Mouse (Mus musculus) heart, embryonic 15.5 days (tissue): ENCODE measurements around the gene Rapgef6. TPM values are rescaled to one million over a fixed set of nuclear protein-coding genes. Genes with fewer than 3 reads are reported as not detected.

Experiments
- ATAC-seq: fragments of 200-750 bp; cut with Nextera tagmentation; replicated peaks from 2 replicates; pipeline ENCODE4 v1.8.0; 2017; ENCODE audit warnings: low read depth, moderate TSS enrichment; ENCODE audit not compliant: insufficient number of reproducible peaks, insufficient read depth, low FRiP score
- H3K27ac ChIP-seq: fragments of 300-500 bp; sonication (generic); 2 replicates; pipeline ENCODE4 v1.5.1; 2015; ENCODE audit warnings: mild to moderate bottlenecking, inconsistent platforms
- H3K27me3 ChIP-seq: fragments of 300-500 bp; sonication (generic); 2 replicates; pipeline ENCODE4 v1.6.1; 2015; ENCODE audit warnings: inconsistent platforms
- H3K36me3 ChIP-seq: fragments of 300-500 bp; sonication (generic); 2 replicates; pipeline ENCODE4 v1.6.1; 2015; ENCODE audit warnings: mild to moderate bottlenecking, inconsistent platforms
- H3K4me1 ChIP-seq: fragments of 300-500 bp; sonication (generic); replicated peaks from 2 replicates; pipeline ENCODE4 v1.6.1; 2015; ENCODE audit warnings: inconsistent platforms
- H3K4me2 ChIP-seq: fragments of 300-500 bp; sonication (generic); 2 replicates; pipeline ENCODE4 v1.6.1; 2015; ENCODE audit warnings: inconsistent platforms, mild to moderate bottlenecking, moderate library complexity
- H3K4me3 ChIP-seq: fragments of 300-500 bp; sonication (generic); 2 replicates; pipeline ENCODE4 v1.5.1; 2015; ENCODE audit warnings: mild to moderate bottlenecking, inconsistent platforms
- H3K9ac ChIP-seq: fragments of 300-500 bp; sonication (generic); 2 replicates; pipeline ENCODE4 v1.6.1; 2015; ENCODE audit warnings: mild to moderate bottlenecking, inconsistent platforms
- H3K9me3 ChIP-seq: fragments of 300-500 bp; sonication (generic); replicated peaks from 2 replicates; pipeline ENCODE4 v1.6.1; 2016; ENCODE audit warnings: inconsistent platforms
- WGBS: fragments of 180-500 bp; shearing (Covaris S2); methylation state at CpG from one replicate; pipeline ENCODE4 v1.1.7; 2015; ENCODE audit warnings: mixed read lengths; 5-methylcytosine and 5-hydroxymethylcytosine counted together
- polyA plus RNA-seq: library from polyadenylated mRNA; unstranded; fragments of >200 nt; fragmentation: Nextera tagmentation; extraction: Ambion mirVana; gene quantifications from 2 replicates; pipeline ENCODE4 v1.2.1, GENCODE M21; 2015

The Rapgef6 gene
- polyA plus RNA-seq, 1 experiment from 2014 or later: 30.0 TPM

DNA sequence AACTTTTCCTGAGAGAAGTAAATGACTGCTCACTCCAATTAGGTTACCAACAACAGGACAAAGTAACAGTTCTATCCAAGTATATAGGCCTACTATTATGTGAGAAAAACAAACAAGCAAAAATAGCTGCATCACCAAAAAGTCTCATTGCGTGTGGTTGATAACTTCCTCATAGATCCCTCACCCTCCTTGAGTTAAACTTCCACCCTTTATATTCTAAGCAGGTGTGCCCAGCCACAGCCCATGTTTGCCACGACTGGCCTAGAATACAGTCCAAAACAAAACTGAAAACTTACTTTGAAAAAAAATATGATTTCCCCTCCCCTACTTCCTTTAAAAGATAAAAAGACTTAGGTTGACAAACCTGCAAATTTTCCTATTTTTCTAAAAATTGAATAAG is 5.4 kb downstream of the Rapgef6 start:
- H3K4me3 ChIP-seq: no peak overlapping the region
- ATAC-seq: no peak
- peaks cover 48% of the 10 kb centered on the region for H3K4me1 ChIP-seq
- no peaks in the 10 kb centered on the region for H3K27me3 ChIP-seq
- H3K9me3 ChIP-seq: no peaks in the 10 kb centered on the region
- H3K27ac ChIP-seq: no peak overlapping the region
- no peaks in the 10 kb centered on the region for H3K36me3 ChIP-seq
- WGBS: 72% methylated on average over 2 of the region's 2 CpGs
- H3K4me2 ChIP-seq: no peak overlapping the region
- no peak overlapping the region for H3K9ac ChIP-seq

DNA sequence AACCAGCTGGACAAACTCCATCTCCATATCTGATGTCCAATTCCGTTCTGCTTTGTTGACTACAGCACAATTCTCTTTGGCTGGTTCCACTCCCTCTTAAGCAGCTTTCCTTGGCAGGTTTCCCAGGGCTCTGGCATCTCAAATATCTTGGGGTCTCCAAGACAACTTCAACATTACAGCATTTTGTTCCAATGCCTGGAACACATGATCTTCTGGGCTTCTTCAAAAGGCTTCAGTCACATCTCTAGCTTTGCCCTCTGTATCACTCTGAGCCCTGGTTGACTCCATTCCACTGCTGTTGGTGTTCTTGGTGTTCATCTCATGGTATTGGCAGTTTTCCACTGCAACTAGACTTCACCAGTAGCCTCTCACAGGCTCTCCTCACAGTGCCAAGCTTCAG is 7.7 kb downstream of the Rapgef6 start:
- H3K9me3 ChIP-seq: no peaks in the 10 kb centered on the region
- H3K9ac ChIP-seq: no peak overlapping the region
- peak; percentile 72 for ATAC-seq
- no peaks in the 10 kb centered on the region for H3K36me3 ChIP-seq
- peaks cover 35% of the 10 kb centered on the region for H3K4me1 ChIP-seq
- H3K4me2 ChIP-seq: 0 out of 2 replicates have a peak overlapping the region, but pooled peaks have one; percentile 14
- WGBS: 15% methylated on average over 1 of the region's 1 CpGs
- H3K4me3 ChIP-seq: no peak overlapping the region
- no peaks in the 10 kb centered on the region for H3K27me3 ChIP-seq
- peak overlapping the region; percentile 78 for H3K27ac ChIP-seq

DNA sequence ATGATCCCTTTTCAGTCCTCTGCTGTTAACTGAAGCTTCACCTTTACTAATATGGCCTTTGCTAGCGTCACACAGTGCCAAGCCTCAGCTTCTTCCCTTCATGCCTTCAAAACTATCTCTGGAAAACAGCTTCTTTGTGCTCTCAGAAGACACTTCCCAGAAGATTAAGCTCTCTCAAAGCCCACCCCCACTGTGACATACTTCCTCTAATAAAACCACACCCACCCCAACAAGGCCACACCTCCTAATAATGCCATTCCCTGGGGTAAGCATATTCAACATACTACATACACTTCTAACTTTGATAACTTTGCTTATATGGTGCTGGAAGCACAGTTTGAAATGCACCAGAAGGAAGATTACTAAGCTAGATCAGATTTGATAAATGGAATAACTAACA is 8.3 kb downstream of the Rapgef6 start:
- no peak overlapping the region for H3K4me2 ChIP-seq
- 88% methylated on average over 1 of the region's 1 CpGs for WGBS
- H3K27me3 ChIP-seq: no peaks in the 10 kb centered on the region
- no peaks in the 10 kb centered on the region for H3K36me3 ChIP-seq
- H3K4me3 ChIP-seq: no peak overlapping the region
- peaks cover 32% of the 10 kb centered on the region for H3K4me1 ChIP-seq
- peak overlapping the region; percentile 78 for H3K27ac ChIP-seq
- H3K9ac ChIP-seq: no peak overlapping the region
- ATAC-seq: no peak; the same call in 1 of the 2 replicates
- H3K9me3 ChIP-seq: no peaks in the 10 kb centered on the region

DNA sequence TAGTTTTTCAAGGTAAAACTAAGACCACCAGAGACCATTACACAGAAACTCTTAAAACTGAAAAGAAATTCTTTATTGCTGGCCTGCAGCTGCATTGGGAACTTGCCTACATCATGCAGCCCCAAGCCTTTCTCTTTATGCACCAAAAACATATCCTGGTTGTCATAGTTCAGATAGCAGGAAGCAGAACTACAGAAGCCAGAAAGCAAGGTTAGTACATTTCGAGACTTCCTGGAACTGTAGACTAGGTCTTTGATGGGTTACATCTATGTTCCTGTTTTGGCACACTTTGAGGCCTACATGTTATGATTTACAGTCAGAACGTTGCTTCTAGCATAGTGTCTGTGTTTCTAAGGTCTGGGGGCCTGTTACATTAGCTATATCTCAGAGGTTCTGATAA is 11.2 kb downstream of the Rapgef6 start:
- no peak overlapping the region for H3K4me3 ChIP-seq
- H3K27me3 ChIP-seq: no peaks in the 10 kb centered on the region
- H3K36me3 ChIP-seq: no peaks in the 10 kb centered on the region
- H3K27ac ChIP-seq: no peak overlapping the region
- H3K4me1 ChIP-seq: peaks cover 22% of the 10 kb centered on the region
- H3K4me2 ChIP-seq: no peak overlapping the region
- no peak overlapping the region for H3K9ac ChIP-seq
- ATAC-seq: no peak
- H3K9me3 ChIP-seq: no peaks in the 10 kb centered on the region
- 67% methylated on average over 2 of the region's 2 CpGs for WGBS

DNA sequence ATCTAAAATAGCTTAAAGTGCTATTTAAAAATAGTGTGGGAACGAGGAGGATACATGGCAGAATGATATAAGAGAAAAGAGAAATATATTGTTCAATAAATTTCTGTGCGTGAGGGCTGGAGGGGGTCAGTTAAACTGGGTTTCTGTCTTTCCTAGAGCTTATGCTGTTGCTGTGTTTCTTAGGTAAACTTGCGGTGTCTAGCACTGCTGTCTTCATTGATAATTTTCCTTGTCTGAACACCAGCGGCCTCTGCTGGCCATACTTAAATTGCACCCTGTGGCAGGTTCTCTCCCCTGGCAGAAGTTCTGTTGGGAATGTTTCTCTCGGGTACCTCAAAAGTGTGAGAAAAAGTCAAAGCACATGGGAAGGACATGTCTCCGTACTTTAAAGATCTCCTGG is 12.2 kb downstream of the Rapgef6 start:
- WGBS: 51% methylated on average over 6 of the region's 6 CpGs
- H3K27ac ChIP-seq: no peak overlapping the region
- H3K9me3 ChIP-seq: no peaks in the 10 kb centered on the region
- no peak overlapping the region for H3K9ac ChIP-seq
- no peak overlapping the region for H3K4me3 ChIP-seq
- no peaks in the 10 kb centered on the region for H3K27me3 ChIP-seq
- peaks cover 19% of the 10 kb centered on the region for H3K4me1 ChIP-seq
- no peaks in the 10 kb centered on the region for H3K36me3 ChIP-seq
- no peak for ATAC-seq
- no peak overlapping the region for H3K4me2 ChIP-seq

DNA sequence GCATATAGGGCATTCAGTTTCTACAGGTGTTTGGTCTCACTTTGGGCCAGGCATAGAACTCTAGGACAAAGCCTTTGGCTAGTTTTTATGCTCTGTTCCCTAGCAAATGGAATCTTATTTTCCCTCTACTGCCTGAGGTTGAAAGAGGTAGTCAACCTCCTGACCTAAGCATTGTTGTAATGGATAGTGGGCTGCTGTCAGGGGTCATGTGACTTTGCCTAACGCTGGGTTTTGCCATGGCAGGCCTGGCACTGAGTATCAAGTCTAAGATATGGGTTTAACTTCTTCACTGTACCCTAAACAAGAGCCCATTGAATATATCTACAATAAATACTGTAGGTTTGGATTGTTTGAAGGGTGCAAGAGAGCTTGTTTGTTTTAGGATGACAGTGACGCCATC is 16.4 kb downstream of the Rapgef6 start:
- Histone ChIP-seq H3K9ac (no peak overlapping the region), H3K4me2 (no peak overlapping the region), H3K27ac (no peak overlapping the region), H3K27me3 (no peaks in the 10 kb centered on the region), H3K9me3 (no peaks in the 10 kb centered on the region), H3K36me3 (no peaks in the 10 kb centered on the region), H3K4me1 (peaks cover 5% of the 10 kb centered on the region; the same call in 1 of the 2 replicates), H3K4me3 (no peak overlapping the region)
- no peak for ATAC-seq
- WGBS: 63% methylated on average over 2 of the region's 2 CpGs

DNA sequence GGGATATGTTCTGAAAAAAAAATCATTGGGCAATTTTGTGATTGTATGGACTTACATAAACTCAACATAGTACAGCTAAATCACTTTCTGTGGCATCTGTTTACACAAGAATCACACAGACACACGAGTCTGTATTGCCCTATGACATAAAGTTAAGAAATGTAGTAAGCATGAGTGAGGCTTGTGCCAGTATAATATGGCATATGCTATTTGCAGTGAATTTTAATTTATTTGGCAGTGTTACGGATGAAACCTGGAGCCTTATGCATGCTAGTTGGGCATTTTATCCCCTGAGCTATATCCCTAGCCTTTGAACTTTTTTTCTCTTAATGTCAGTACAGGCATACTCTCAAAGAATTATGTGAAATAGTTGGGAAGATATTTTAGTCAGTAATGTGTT is 16.8 kb downstream of the Rapgef6 start:
- no peak overlapping the region for H3K9ac ChIP-seq
- no peak overlapping the region for H3K4me3 ChIP-seq
- WGBS: 76% methylated on average over 2 of the region's 2 CpGs
- no peaks in the 10 kb centered on the region for H3K36me3 ChIP-seq
- no peak for ATAC-seq
- H3K27me3 ChIP-seq: no peaks in the 10 kb centered on the region
- H3K4me1 ChIP-seq: peaks cover 5% of the 10 kb centered on the region; the same call in 1 of the 2 replicates
- no peak overlapping the region for H3K27ac ChIP-seq
- H3K9me3 ChIP-seq: no peaks in the 10 kb centered on the region
- no peak overlapping the region for H3K4me2 ChIP-seq

DNA sequence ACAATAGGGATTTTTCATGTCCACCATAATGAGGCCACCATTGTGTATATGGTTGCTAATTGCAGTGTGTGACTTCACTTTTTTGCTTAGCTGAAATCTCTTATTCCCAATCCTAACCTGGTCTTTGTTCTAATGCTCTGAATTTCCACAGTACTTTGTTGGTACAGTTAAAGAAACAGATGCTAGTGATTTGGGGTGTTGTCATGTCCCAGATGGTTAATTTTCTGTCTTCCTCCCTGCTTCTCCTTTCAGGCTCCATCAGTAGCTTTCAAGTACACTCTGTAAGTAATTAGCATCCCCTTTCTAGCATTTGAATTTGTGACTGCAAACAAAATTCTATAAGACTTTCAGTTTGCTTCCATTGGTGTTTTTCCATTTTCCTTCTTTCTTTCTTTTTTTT is 17.7 kb downstream of the Rapgef6 start:
- Histone ChIP-seq H3K36me3 (no peaks in the 10 kb centered on the region), H3K27me3 (no peaks in the 10 kb centered on the region)
- ATAC-seq: no peak

DNA sequence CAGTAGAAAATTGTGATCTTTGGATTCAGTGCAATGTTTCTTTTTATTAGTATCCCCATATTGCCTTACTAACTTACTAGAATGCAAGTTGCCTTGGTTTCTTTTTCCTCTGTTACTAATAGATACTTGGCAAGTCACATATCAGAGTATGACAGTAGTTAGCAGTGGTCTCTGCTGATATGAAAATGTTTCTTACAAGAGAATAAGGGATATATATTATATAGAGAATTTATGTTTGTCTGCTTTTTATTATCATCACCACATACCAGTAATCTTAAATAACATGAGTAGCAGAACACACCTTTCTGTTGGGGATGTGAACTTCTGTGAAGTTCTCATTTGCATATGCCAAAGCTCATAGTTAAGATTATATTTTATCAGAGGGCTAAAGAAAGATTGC is 19.8 kb downstream of the Rapgef6 start:
- no peak for ATAC-seq
- no peak overlapping the region for H3K4me3 ChIP-seq
- no peaks in the 10 kb centered on the region for H3K36me3 ChIP-seq
- H3K9me3 ChIP-seq: no peaks in the 10 kb centered on the region
- peaks cover 5% of the 10 kb centered on the region; the same call in 1 of the 2 replicates for H3K4me1 ChIP-seq
- no peak overlapping the region for H3K4me2 ChIP-seq
- no peaks in the 10 kb centered on the region for H3K27me3 ChIP-seq
- H3K27ac ChIP-seq: no peak overlapping the region
- no peak overlapping the region for H3K9ac ChIP-seq

More for the DNA sequence above, 17.7 kb downstream of the Rapgef6 start:
- no peak overlapping the region for H3K27ac ChIP-seq
- no peak overlapping the region for H3K4me3 ChIP-seq
- no peak overlapping the region for H3K4me2 ChIP-seq
- peaks cover 5% of the 10 kb centered on the region; the same call in 1 of the 2 replicates for H3K4me1 ChIP-seq
- H3K9me3 ChIP-seq: no peaks in the 10 kb centered on the region
- no peak overlapping the region for H3K9ac ChIP-seq

DNA sequence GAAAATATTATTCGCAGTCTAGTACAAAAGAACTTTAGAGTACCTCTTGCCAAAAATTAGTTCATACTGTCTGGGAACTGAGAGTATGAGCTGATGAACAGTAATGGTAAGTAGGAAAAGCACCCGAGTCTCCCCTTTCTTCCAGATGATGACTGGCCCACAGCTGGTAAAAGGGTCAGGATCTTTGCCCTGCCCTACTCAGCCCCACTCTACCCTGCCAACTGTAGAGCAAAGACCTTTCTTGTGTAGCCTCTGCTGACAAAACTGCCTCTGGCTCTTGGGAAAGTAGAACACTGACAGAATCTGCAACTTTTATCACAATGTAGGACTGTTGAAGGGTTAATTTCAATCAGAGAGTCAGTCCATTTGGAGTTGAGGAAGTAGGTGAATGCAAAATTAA is 32.3 kb downstream of the Rapgef6 start:
- no peaks in the 10 kb centered on the region for H3K4me1 ChIP-seq
- no peaks in the 10 kb centered on the region for H3K9me3 ChIP-seq
- WGBS: 84% methylated on average over 2 of the region's 2 CpGs
- no peaks in the 10 kb centered on the region for H3K27me3 ChIP-seq
- no peaks in the 10 kb centered on the region for H3K36me3 ChIP-seq
- H3K27ac ChIP-seq: no peak overlapping the region
- H3K9ac ChIP-seq: no peak overlapping the region
- H3K4me2 ChIP-seq: no peak overlapping the region
- H3K4me3 ChIP-seq: no peak overlapping the region
- no peak for ATAC-seq

DNA sequence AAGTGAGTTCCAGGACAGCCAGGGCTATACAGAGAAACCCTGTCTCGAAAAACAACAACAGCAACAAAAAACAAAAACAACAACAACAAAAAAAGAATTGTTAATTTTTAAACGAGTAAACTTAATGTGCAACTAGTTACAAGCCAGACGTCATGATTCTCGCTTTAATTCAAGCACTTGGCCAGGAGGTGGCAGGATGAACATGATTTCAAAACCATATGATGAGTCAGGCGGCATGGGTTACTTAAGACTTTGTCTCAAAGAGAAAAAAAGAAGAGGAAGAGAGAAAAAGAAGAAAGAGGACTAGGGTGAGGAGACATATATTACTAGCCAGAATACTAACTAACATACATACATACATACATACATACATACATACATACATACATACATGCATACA is 40.1 kb downstream of the Rapgef6 start:
- no peaks in the 10 kb centered on the region for H3K9me3 ChIP-seq
- no peak overlapping the region for H3K9ac ChIP-seq
- no peaks in the 10 kb centered on the region for H3K27me3 ChIP-seq
- H3K27ac ChIP-seq: no peak overlapping the region
- no peaks in the 10 kb centered on the region for H3K4me1 ChIP-seq
- 78% methylated on average over 5 of the region's 5 CpGs for WGBS
- no peak overlapping the region for H3K4me2 ChIP-seq
- no peaks in the 10 kb centered on the region; the same call in 1 of the 2 replicates for H3K36me3 ChIP-seq
- no peak for ATAC-seq
- H3K4me3 ChIP-seq: no peak overlapping the region

DNA sequence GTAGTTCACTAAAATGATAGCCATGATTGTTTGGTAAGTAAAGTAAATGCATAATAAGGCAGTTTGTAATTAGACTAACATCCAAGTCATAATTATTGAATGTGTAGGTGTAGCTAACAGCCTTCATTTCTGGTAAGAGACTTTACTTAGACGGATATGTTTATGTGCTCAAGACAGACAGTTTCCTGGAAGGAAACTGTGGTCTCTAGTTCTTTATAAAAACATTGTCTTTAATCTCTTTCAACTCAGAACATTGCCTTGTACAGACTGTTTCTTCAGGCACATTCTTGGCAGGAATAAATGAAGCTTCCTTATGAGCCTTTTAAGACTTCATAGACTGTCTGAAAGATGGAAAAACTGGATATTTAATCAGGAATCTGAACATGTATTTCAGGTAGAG is 45.3 kb downstream of the Rapgef6 start:
- H3K27me3 ChIP-seq: no peaks in the 10 kb centered on the region
- no peaks in the 10 kb centered on the region for H3K9me3 ChIP-seq
- no peaks in the 10 kb centered on the region; the same call in 1 of the 2 replicates for H3K36me3 ChIP-seq
- WGBS: 53% methylated on average over 1 of the region's 1 CpGs
- ATAC-seq: no peak
- no peak overlapping the region for H3K4me3 ChIP-seq
- no peak overlapping the region; the same call in 1 of the 2 replicates for H3K27ac ChIP-seq
- no peak overlapping the region for H3K9ac ChIP-seq
- H3K4me2 ChIP-seq: no peak overlapping the region
- no peaks in the 10 kb centered on the region for H3K4me1 ChIP-seq
